Mouse (Mus musculus): ENCODE results near the gene Olfr325. TPM values are rescaled to one million over a fixed set of nuclear protein-coding genes. Genes with fewer than 3 reads are reported as not detected.
"Not testable (repeated sequence)": the region's sequence is repeated elsewhere in the genome, so short reads cannot be mapped to it uniquely, and the experiment has no call there.

Gene Olfr325
- polyA plus RNA-seq (2014; fragmentation: Nextera tagmentation; extraction: Ambion mirVana), result not detected in 2 replicates

GRCm38 (mm10) chr11:58577430-58577829 lies at the start of gene Olfr325:
TSS of gene Olfr325 (plus strand) at chr11:58577730.
- no peaks in the 10 kb centered on the region for H3K36me3 ChIP-seq (ENCODE audit: control insufficient read depth, insufficient read depth, low read length)
- H3K9me3 ChIP-seq (ENCODE audit: control insufficient read depth, low read length), result no peaks in the 10 kb centered on the region
- WGBS, result 63% methylated on average over 1 of the region's 1 CpGs
- H3K4me2 ChIP-seq (ENCODE audit: low read length), result no peak within 1 kb of the TSS
- ATAC-seq (replicated peaks; ENCODE audit: low FRiP score, low TSS enrichment, low read depth) (no peak), DNase-seq (ENCODE audit: low spot score) (no peak)
- no peak within 1 kb of the TSS for H3K9ac ChIP-seq (ENCODE audit: low read length)
- H3K27me3 ChIP-seq (replicated peaks; ENCODE audit: control insufficient read depth, insufficient read depth, low read length), result no peaks in the 10 kb centered on the region
- no peaks in the 10 kb centered on the region for H3K4me1 ChIP-seq (replicated peaks; ENCODE audit: control insufficient read depth, insufficient read depth, low read length)
- H3K4me3 ChIP-seq (ENCODE audit: low read depth, low read length), result no peak within 1 kb of the TSS
- H3K27ac ChIP-seq (ENCODE audit: low read depth), result no peak within 1 kb of the TSS

- not testable (repeated sequence) for H3K4me1 ChIP-seq (replicated peaks; ENCODE audit: control insufficient read depth, insufficient read depth, low read length); H3K27ac ChIP-seq (ENCODE audit: low read depth); DNase-seq (ENCODE audit: low spot score); H3K36me3 ChIP-seq (ENCODE audit: control insufficient read depth, insufficient read depth, low read length); ATAC-seq (replicated peaks; ENCODE audit: low FRiP score, low TSS enrichment, low read depth); H3K9me3 ChIP-seq (ENCODE audit: control insufficient read depth, low read length); H3K4me2 ChIP-seq (ENCODE audit: low read length); H3K9ac ChIP-seq (ENCODE audit: low read length); H3K4me3 ChIP-seq (ENCODE audit: low read depth, low read length); H3K27me3 ChIP-seq (replicated peaks; ENCODE audit: control insufficient read depth, insufficient read depth, low read length)
Measured at GRCm38 (mm10) chr11:58534736-58535135, 42.8 kb upstream of the Olfr325 start, which contains the start of gene Olfr330. TSS of gene Olfr330 (minus strand) at chr11:58534836.

GRCm38 (mm10) chr11:58546322-58546721 lies 31.2 kb upstream of the Olfr325 start, which contains the start of gene Olfr329-ps:
TSS of gene Olfr329-ps (minus strand) at chr11:58546422.
- Histone ChIP-seq H3K9ac (ENCODE audit: low read length) (no peak within 1 kb of the TSS), H3K4me1 (replicated peaks; ENCODE audit: control insufficient read depth, insufficient read depth, low read length) (no peaks in the 10 kb centered on the region), H3K36me3 (ENCODE audit: control insufficient read depth, insufficient read depth, low read length) (no peaks in the 10 kb centered on the region), H3K27ac (ENCODE audit: low read depth) (no peak within 1 kb of the TSS), H3K27me3 (replicated peaks; ENCODE audit: control insufficient read depth, insufficient read depth, low read length) (no peaks in the 10 kb centered on the region), H3K9me3 (ENCODE audit: control insufficient read depth, low read length) (no peaks in the 10 kb centered on the region), H3K4me2 (ENCODE audit: low read length) (no peak within 1 kb of the TSS), H3K4me3 (ENCODE audit: low read depth, low read length) (no peak within 1 kb of the TSS)
- 73% methylated on average over 5 of the region's 5 CpGs for WGBS
- no peak for DNase-seq (ENCODE audit: low spot score)
- ATAC-seq (replicated peaks; ENCODE audit: low FRiP score, low TSS enrichment, low read depth), result no peak

GRCm38 (mm10) chr11:58555536-58555935 lies 22.0 kb upstream of the Olfr325 start, which contains the start of gene Olfr328:
TSS of gene Olfr328 (minus strand) at chr11:58555636.
- WGBS, result 80% methylated on average over 1 of the region's 1 CpGs
- Histone ChIP-seq H3K4me2 (ENCODE audit: low read length) (no peak within 1 kb of the TSS), H3K9ac (ENCODE audit: low read length) (no peak within 1 kb of the TSS), H3K27me3 (replicated peaks; ENCODE audit: control insufficient read depth, insufficient read depth, low read length) (no peaks in the 10 kb centered on the region), H3K4me3 (ENCODE audit: low read depth, low read length) (no peak within 1 kb of the TSS), H3K9me3 (ENCODE audit: control insufficient read depth, low read length) (no peaks in the 10 kb centered on the region), H3K27ac (ENCODE audit: low read depth) (no peak within 1 kb of the TSS), H3K36me3 (ENCODE audit: control insufficient read depth, insufficient read depth, low read length) (no peaks in the 10 kb centered on the region), H3K4me1 (replicated peaks; ENCODE audit: control insufficient read depth, insufficient read depth, low read length) (no peaks in the 10 kb centered on the region)
- DNase-seq (ENCODE audit: low spot score) (no peak), ATAC-seq (replicated peaks; ENCODE audit: low FRiP score, low TSS enrichment, low read depth) (no peak)

DNA sequence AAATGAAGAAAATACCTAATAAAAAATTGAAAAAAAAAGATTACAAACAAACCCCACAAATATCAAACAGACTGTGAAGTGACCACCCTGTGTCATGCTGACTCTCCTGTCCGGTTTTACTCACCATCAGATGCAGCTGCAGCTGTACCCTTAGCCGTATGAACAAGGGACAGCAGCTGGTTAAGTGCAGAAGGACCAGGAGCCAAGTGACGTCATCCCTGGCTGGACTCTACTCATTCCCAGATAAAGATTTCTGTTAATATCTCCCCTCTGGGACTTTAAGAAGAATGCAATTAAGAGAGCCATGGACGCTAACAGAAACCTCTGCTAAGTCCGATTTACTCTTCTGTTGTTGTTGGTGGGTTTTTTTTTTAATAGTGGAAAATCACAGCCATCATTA lies 7.1 kb upstream of the Olfr325 start, which contains the start of gene Olfr224:
Olfr224 (minus strand) TSS at position 149 of the 400 bp plus-strand sequence.
- no peak within 1 kb of the TSS for H3K4me3 ChIP-seq (ENCODE audit: low read depth, low read length)
- no peaks in the 10 kb centered on the region for H3K4me1 ChIP-seq (replicated peaks; ENCODE audit: control insufficient read depth, insufficient read depth, low read length)
- H3K4me2 ChIP-seq (ENCODE audit: low read length), result no peak within 1 kb of the TSS
- no peak within 1 kb of the TSS for H3K9ac ChIP-seq (ENCODE audit: low read length)
- DNase-seq (ENCODE audit: low spot score) (no peak), ATAC-seq (replicated peaks; ENCODE audit: low FRiP score, low TSS enrichment, low read depth) (no peak)
- no peaks in the 10 kb centered on the region for H3K9me3 ChIP-seq (ENCODE audit: control insufficient read depth, low read length)
- no peaks in the 10 kb centered on the region for H3K36me3 ChIP-seq (ENCODE audit: control insufficient read depth, insufficient read depth, low read length)
- no peak within 1 kb of the TSS for H3K27ac ChIP-seq (ENCODE audit: low read depth)
- H3K27me3 ChIP-seq (replicated peaks; ENCODE audit: control insufficient read depth, insufficient read depth, low read length), result no peaks in the 10 kb centered on the region
- 76% methylated on average over 5 of the region's 5 CpGs for WGBS

DNA sequence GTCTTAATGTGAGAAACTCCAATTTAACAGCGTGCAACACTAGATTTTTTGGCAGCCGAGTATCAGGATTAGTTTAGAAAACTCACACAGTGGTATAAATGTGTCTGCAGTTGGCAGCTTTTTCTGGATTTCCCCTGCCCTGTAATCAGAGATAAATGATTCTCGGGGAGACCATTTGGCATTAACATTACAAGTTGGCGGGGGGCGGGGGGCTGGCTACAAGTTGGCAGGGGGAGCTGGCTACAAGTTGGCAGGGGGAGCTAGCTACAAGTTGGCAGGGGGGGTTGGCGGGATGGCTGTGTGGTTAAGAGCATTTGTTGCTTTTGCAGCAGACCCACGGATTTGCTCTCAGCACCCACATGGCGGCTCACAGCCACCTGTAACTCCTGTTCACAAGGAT lies 1.1 kb downstream of the Olfr325 start:
- no peaks in the 10 kb centered on the region for H3K36me3 ChIP-seq (ENCODE audit: control insufficient read depth, insufficient read depth, low read length)
- H3K27me3 ChIP-seq (replicated peaks; ENCODE audit: control insufficient read depth, insufficient read depth, low read length), result no peaks in the 10 kb centered on the region
- no peak overlapping the region for H3K27ac ChIP-seq (ENCODE audit: low read depth)
- DNase-seq (ENCODE audit: low spot score), result no peak
- no peak overlapping the region for H3K9ac ChIP-seq (ENCODE audit: low read length)
- H3K4me3 ChIP-seq (ENCODE audit: low read depth, low read length), result no peak overlapping the region
- no peaks in the 10 kb centered on the region for H3K9me3 ChIP-seq (ENCODE audit: control insufficient read depth, low read length)
- no peak overlapping the region for H3K4me2 ChIP-seq (ENCODE audit: low read length)
- WGBS, result 76% methylated on average over 8 of the region's 8 CpGs
- H3K4me1 ChIP-seq (replicated peaks; ENCODE audit: control insufficient read depth, insufficient read depth, low read length), result no peaks in the 10 kb centered on the region
- ATAC-seq (replicated peaks; ENCODE audit: low FRiP score, low TSS enrichment, low read depth), result no peak

- Histone ChIP-seq H3K27ac (ENCODE audit: low read depth) (no peak overlapping the region), H3K4me3 (ENCODE audit: low read depth, low read length) (no peak overlapping the region), H3K9ac (ENCODE audit: low read length) (no peak overlapping the region), H3K27me3 (replicated peaks; ENCODE audit: control insufficient read depth, insufficient read depth, low read length) (no peaks in the 10 kb centered on the region), H3K4me1 (replicated peaks; ENCODE audit: control insufficient read depth, insufficient read depth, low read length) (no peaks in the 10 kb centered on the region), H3K9me3 (ENCODE audit: control insufficient read depth, low read length) (no peaks in the 10 kb centered on the region), H3K4me2 (ENCODE audit: low read length) (no peak overlapping the region), H3K36me3 (ENCODE audit: control insufficient read depth, insufficient read depth, low read length) (no peaks in the 10 kb centered on the region)
- WGBS, result 70% methylated on average over 7 of the region's 7 CpGs
- DNase-seq (ENCODE audit: low spot score) (peak; percentile 63), ATAC-seq (replicated peaks; ENCODE audit: low FRiP score, low TSS enrichment, low read depth) (no peak)
Measured at GRCm38 (mm10) chr11:58587898-58588348, 10.4 kb downstream of the Olfr325 start.

- Histone ChIP-seq H3K4me1 (replicated peaks; ENCODE audit: control insufficient read depth, insufficient read depth, low read length) (no peaks in the 10 kb centered on the region), H3K27ac (ENCODE audit: low read depth) (no peak overlapping the region), H3K4me2 (ENCODE audit: low read length) (no peak overlapping the region), H3K9me3 (ENCODE audit: control insufficient read depth, low read length) (no peaks in the 10 kb centered on the region), H3K4me3 (ENCODE audit: low read depth, low read length) (no peak overlapping the region), H3K27me3 (replicated peaks; ENCODE audit: control insufficient read depth, insufficient read depth, low read length) (no peaks in the 10 kb centered on the region), H3K9ac (ENCODE audit: low read length) (no peak overlapping the region), H3K36me3 (ENCODE audit: control insufficient read depth, insufficient read depth, low read length) (no peaks in the 10 kb centered on the region)
- no peak for ATAC-seq (replicated peaks; ENCODE audit: low FRiP score, low TSS enrichment, low read depth)
- DNase-seq (ENCODE audit: low spot score), result no peak
- WGBS, result 58% methylated on average over 3 of the region's 3 CpGs
Measured at GRCm38 (mm10) chr11:58588620-58589250, 11.2 kb downstream of the Olfr325 start.

DNA sequence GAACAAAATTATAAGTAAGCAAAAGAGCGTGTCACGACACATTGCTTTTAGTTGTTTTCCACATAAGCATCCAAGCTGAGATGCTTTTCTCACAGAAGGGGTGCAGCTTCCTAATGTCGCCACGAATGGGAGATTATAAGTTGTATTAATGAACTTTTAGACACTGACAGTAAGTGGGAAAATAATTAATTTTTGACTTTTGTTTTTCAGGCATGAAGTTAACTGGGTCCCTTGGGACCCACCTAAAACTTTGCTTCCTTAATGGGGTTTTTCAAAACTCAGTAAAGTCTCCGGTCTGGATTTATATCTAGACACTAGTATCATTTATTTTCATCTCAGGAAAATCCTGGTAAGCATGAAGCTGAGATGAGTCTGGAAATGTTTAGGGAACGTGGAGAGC lies 17.3 kb downstream of the Olfr325 start, which contains the start of gene Olfr324:
Olfr324 (plus strand) TSS at position 301 of the 400 bp plus-strand sequence.
- Histone ChIP-seq H3K4me3 (ENCODE audit: low read depth, low read length) (no peak within 1 kb of the TSS), H3K4me1 (replicated peaks; ENCODE audit: control insufficient read depth, insufficient read depth, low read length) (no peaks in the 10 kb centered on the region), H3K36me3 (ENCODE audit: control insufficient read depth, insufficient read depth, low read length) (no peaks in the 10 kb centered on the region), H3K27me3 (replicated peaks; ENCODE audit: control insufficient read depth, insufficient read depth, low read length) (no peaks in the 10 kb centered on the region), H3K9ac (ENCODE audit: low read length) (no peak within 1 kb of the TSS), H3K9me3 (ENCODE audit: control insufficient read depth, low read length) (no peaks in the 10 kb centered on the region), H3K27ac (ENCODE audit: low read depth) (no peak within 1 kb of the TSS), H3K4me2 (ENCODE audit: low read length) (no peak within 1 kb of the TSS)
- DNase-seq (ENCODE audit: low spot score), result no peak
- ATAC-seq (replicated peaks; ENCODE audit: low FRiP score, low TSS enrichment, low read depth), result no peak
- 77% methylated on average over 6 of the region's 6 CpGs for WGBS

Measured in intestine, embryonic 14.5 days (tissue).